Mouse (Mus musculus): Measurements from ENCODE around the gene Gm10959.

The Gm10959 gene

GRCm38 (mm10) chr3:122919260-122919659 is at the start of gene Gm10959:
Gene Gm10959, minus strand, starts transcription at chr3:122919360.
- in situ Hi-C loops (cut with MboI, MseI), result loop anchor here (10.0 kb wide), 1 partner anchor 284 kb away; no protein-coding TSS in a partner anchor

DNA sequence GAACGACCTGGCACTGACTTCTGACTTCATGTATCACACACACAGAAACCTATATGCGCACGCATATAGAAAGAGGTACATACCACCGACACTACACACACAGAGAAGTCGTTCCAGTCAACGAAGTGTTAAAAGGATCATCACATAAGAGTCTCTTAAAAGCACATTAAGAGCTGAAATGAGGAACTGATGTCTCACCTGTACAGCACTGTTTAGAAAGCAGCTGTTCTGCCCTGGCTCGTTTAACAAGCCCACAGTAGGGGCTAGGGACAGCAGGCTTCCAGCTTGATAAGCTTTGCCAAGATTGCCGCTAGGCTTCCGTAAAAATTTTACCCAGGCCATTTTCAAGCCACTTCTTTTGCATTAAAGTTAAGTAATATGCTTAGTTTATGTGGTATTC is 49.2 kb upstream of the Gm10959 start:
- in situ Hi-C loops (cut with MboI, MseI), result loop anchor here (25.0 kb wide), 1 partner anchor 1706 kb away; no protein-coding TSS in a partner anchor

GRCm38 (mm10) chr3:122964301-122964700 is 45.1 kb upstream of the Gm10959 start:
- in situ Hi-C loops (cut with MboI, MseI), result loop anchor here (25.0 kb wide), 1 partner anchor 1702 kb away; no protein-coding TSS in a partner anchor

DNA sequence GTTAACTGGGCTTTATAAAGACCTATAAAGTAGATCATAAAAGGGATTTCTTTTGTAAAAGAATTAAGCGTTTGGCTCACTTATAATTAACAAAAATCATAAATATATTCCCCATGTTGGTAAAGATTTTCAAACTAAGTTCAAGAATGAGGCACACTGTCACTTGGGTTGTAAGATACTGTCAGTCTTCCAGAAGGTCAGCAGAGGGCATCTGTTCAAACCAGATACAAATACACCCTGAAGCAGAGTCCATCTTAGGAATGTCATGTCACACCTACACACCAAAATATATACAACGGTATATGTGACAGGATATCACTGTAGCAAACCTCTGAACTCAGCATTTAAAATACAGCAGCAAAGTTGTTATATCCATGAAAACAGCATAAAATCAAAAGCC is 31.0 kb upstream of the Gm10959 start:
- in situ Hi-C loops (cut with MboI, MseI), result loop anchor here (25.0 kb wide), 1 partner anchor 1688 kb away; no protein-coding TSS in a partner anchor

DNA sequence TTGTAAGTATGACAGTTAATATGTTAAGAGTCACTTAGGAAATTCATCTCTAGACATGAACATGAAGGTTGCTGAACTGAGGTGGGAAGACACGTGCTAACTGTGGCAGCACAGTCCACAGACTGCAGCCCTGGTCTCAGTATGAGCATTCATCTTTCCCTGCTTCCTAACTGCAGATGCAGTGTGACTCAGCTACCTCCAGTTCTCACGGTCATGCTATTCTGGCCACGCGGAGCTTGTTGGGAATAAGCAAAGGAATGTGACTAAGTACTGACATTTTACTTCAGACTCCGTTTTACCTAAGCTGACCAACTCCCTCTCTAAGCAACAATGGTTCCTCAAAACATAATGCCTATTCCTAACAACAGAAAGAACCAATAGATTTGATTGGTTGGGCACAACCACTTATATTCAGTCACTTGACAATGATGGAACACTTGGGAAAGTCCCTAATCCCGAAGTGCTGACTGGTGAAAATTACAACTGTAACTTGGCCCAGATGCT is 24.3 kb upstream of the Gm10959 start:
- in situ Hi-C loops (cut with MboI, MseI), result loop anchor here (25.0 kb wide), 1 partner anchor 369 kb away; no protein-coding TSS in a partner anchor

DNA sequence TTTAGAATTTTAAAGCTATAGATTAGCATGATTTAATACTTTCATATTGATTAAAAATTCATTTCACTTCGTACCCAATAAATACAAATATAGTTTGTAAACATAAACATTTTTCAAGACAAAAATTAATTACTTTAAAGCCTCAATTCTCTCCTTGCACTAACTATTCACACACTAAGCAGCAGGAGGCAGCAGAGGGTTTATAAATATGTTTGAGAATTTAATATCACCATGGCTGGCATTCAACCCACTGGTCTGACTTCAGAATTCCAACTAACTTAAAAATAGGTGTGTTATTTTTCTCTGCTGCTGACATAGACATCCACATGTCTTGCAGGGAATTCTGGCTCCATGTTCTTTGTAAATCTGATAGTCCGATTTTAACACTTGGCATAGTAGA is 20.1 kb upstream of the Gm10959 start:
- in situ Hi-C loops (cut with MboI, MseI), result loop anchor here (5.0 to 25.0 kb wide), 2 partner anchors 163 to 373 kb away; no protein-coding TSS in a partner anchor

DNA sequence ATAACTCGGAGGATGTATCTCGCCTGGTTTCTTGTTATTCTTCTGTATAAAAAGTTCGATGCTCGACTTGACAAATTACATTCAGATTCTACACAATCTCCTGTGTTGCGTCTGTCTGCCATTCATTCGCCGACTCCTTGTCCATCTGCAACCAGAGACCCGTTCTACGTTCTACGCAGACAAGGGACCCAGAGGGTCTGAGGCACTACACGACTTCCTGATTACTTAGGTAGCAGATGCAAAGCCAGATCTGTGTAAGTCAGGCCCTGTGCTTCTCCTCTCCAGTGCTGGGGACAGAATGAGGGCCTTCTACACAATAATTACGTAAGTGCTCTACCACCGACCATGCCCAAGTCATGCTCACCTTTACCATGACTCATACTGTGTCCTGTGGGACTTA is 18.0 kb upstream of the Gm10959 start:
- in situ Hi-C loops (cut with MboI, MseI), result loop anchor here (5.0 to 25.0 kb wide), 2 partner anchors 165 to 375 kb away; no protein-coding TSS in a partner anchor

- in situ Hi-C loops (cut with MboI, MseI), result loop anchor here (25.0 kb wide), 1 partner anchor 380 kb away; no protein-coding TSS in a partner anchor
Measured at GRCm38 (mm10) chr3:122932466-122932865, 13.3 kb upstream of the Gm10959 start.

DNA sequence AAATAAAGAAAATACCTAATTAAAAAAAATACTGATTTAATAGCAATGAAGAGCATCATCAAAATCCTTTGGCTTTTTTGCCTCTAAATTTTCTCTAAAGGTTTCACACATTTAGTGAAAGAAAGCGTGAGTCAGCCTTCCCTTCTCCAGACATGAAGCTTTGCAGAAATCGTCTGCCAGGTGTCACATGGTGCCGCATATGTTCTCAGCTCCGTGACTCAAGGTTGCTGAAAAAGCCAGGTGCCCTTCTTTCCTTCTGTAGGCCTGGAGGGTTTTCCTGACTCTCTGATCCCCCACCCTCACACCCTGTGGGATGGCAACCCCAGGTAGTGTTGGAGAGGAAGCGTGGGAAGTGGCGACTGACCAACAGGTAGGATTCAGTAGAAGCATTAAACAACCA is 10.6 kb upstream of the Gm10959 start:
- in situ Hi-C loops (cut with MboI, MseI), result loop anchor here (10.0 to 25.0 kb wide), 2 partner anchors 55 to 383 kb away; partner anchors contain the start of gene Usp53

DNA sequence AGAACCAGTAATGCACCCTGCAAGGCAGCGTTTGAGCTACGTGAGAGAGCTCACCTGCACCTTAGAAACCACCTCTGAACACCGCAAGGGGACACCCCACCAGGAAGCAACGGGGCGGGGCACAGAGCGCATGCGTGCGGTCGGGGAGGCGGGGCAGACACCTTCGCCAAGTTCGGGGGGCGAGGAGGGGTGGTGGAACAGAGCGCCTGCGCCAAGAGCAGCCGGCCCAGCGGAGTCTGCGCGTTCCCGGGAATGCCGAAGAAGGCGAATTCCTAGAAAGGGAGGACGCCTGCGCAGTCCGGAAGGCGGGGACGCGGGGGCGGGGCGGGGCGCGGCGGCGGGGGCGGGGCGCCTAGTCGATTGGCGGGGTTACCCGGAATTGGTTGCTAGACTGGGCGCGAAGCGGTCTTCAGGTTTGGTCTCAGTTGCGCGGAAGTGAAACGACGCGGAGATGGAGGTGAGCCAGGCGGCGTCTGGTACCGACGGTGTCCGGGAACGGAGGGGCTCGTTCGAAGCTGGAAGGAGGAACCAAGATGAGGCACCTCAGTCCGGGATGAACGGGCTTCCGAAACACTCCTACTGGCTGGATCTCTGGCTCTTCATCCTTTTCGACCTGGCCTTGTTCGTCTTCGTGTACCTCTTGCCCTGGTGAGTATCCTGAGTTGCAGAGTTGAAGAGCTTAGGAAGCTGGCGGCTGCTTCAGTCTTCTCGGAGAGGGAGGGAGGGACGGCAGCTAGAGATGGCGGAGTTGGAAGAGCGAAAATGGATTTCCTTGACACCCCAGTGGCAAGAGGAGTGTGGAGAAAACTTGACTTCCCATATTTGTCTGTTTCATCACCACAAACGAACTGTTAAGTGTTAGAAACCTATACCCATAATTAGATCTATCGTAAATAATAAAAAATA is 5.1 kb upstream of the Gm10959 start, which contains the start of gene 1810037I17Rik:
TSS of gene 1810037I17Rik (plus strand) at position 195 of the 906 bp plus-strand sequence.
- in situ Hi-C loops (cut with MboI, MseI), result loop anchor here (10.0 kb wide), 1 partner anchor 61 kb away; the partner anchor contains the start of gene Usp53

- in situ Hi-C loops (cut with MboI, MseI), result loop anchor here (10.0 kb wide), 1 partner anchor 62 kb away; the partner anchor contains the start of gene Usp53
Measured at GRCm38 (mm10) chr3:122923147-122923546, 4.0 kb upstream of the Gm10959 start.

- in situ Hi-C loops (cut with MboI, MseI), result loop anchor here (10.0 kb wide), 1 partner anchor 63 kb away; the partner anchor contains the start of gene Usp53
Measured at GRCm38 (mm10) chr3:122921676-122922527, 2.7 kb upstream of the Gm10959 start.

DNA sequence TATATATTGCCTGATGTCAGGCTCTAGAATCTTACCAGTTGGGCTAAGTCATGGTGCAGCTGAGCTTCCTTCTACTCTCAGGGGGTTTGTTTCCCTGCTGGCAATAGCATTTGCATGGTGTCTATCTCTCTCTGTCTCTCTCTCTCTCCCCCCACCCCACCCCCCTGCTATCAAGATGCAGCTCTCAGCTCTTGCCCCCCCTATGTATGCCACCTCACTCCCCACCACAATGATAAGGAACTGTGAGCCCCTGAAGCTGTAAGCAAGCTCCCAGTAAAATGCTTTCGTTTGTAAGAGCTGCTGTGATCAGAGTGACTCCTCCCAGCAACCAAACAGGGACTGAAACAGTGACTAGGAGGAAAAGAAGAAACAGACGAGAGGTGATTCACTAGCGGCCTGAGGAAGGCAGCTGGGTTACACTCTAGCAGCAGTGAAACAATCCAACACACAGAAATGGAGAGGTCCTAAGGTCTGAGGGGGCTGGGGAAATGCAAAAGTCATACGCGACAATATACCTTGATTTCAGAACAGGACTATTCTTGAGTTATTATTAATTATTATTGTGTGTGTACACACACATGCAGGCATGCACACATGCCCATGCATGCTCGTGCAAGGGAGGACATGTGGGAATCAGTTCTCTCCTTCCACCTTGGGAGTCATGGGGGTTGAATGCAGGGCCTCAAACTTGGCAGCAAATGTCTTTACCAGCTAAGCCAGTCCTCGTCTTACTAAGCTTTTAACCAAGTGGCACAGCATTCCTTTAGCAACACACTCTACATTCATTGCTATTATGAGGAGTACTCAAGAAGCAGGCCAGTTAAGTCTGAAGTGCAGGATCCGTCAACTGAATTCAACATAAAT is 1.6 kb upstream of the Gm10959 start:
- in situ Hi-C loops (cut with MboI, MseI), result loop anchor here (10.0 kb wide), 1 partner anchor 64 kb away; the partner anchor contains the start of gene Usp53

DNA sequence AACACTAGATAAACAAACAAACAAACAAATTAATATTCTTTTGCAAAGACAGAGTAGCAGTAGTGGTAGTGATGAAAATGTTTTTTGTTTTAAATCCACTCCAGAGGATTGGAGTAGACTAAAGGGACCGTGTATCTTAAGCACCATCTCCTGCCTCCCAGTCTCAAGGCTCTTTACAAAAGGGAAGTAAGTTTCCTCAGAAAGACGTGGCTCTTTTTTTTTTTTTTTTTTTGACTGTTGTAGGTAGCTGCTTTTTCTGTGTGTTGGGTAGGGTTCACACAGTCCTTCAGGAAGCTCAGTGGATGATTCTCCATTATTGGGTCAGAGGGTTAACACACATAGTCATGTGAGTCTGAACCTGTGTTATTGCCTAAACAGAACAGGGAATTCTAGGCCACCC is 488 bp downstream of the Gm10959 start:
- in situ Hi-C loops (cut with MboI, MseI), result loop anchor here (10.0 kb wide), 1 partner anchor 284 kb away; no protein-coding TSS in a partner anchor

DNA sequence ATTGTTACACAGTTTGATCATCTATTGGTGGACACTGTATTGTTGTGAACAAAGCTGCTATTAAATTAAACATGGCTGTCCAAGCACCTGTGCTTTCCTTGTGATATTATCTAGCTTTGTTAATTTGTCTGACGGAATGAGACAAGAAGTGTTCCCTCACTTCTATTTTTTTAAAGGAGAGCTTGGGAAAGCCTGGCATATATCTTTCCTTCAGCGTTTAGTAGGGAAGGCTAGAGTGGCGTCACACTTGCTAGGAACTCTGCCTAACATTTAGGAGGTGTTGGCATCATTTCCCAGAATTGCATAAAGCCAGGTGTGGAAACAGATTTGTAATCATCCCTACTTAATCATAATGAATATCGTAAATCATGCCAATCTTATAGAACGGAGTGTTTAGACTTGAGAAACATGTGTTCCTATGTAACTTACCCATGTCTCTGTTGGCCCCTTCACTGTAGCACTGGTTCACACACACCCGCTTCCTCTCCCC is 2.9 kb downstream of the Gm10959 start:
- in situ Hi-C loops (cut with MboI, MseI), result loop anchor here (10.0 kb wide), 1 partner anchor 281 kb away; no protein-coding TSS in a partner anchor

DNA sequence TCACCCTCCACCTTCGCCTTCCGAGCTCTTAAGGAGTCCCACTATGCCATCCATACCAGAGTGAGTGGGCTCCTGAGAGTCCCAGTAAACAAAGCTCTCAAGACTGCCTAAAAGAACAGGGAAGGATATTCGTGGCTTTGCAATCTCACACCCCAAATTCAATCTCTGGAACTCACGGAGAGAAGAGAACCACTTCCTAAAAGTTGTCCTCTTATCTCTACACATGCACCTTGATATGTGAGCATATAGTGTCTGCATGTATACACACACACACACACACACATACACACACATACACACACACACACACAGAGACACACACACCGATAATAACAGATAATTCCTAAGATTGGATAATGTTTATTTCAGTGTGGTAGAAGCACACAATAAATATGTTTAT is 3.7 kb downstream of the Gm10959 start:
- in situ Hi-C loops (cut with MboI, MseI), result loop anchor here (10.0 kb wide), 1 partner anchor 281 kb away; no protein-coding TSS in a partner anchor

GRCm38 (mm10) chr3:122907841-122908240 is 11.3 kb downstream of the Gm10959 start:
- in situ Hi-C loops (cut with MboI, MseI), result no loop called here

DNA sequence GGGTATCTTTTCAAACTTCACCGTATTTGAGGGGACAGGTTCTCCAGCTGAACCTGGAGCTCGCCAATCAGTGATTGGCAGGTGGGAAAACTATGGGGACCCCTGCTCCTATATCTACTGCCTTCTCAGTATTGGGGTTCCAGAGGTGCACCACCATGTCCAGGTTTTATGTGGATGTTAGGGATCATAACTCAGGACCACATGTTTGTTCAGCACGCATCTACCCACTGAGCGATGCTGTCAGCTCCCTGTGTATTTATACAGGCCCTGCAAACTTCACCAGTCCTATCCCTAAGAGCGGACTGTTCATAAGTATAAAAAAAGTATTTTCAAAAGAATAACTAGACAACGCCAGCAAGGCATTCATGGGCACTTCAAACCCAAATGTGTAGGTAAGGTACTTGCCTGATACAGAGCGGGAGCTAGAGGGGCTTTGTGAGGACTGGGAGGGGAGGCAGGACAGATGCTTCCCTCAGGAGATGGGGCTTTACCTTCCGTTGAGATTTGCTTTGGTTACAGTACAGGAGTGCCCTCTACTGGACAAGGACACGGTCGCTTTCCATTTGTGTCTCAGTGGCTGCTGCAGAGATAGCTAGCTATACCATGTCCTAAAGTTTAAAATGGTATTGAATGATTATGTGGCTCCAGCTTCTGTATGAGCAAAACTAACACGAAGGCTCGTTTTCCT is 15.3 kb downstream of the Gm10959 start:
- in situ Hi-C loops (cut with MboI, MseI), result loop anchor here (5.0 kb wide), 2 partner anchors 77 to 247 kb away; no protein-coding TSS in a partner anchor

DNA sequence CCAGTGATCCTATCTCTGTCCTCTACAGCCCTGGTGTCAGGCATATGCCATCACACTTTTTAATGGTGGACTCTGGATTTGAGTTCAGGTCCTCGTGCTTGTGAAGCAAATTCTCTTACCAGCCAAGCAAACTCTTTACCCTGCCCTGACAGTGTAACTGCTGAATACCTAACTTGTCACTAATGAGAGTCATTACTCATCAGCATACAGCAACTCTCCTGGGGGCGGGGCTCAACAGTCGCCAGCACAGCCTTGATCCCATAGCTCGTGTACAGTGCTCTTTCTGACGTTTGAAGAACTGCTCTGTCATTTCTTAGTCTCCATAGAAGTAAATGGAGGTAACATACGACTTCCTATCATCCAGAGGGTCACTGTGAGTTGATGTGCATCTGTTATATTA is 20.9 kb downstream of the Gm10959 start:
- in situ Hi-C loops (cut with MboI, MseI), result no loop called here
